Mouse (Mus musculus): Measurements from ENCODE around the gene Dph6. TPM values are rescaled to one million over a fixed set of nuclear protein-coding genes. Genes with fewer than 3 reads are reported as not detected.

Dph6 gene
- 6.5 and 9.0 TPM in 2 replicates for polyA plus RNA-seq (2012; ENCODE audit: insufficient read depth, insufficient read length, missing spikeins)

DNA sequence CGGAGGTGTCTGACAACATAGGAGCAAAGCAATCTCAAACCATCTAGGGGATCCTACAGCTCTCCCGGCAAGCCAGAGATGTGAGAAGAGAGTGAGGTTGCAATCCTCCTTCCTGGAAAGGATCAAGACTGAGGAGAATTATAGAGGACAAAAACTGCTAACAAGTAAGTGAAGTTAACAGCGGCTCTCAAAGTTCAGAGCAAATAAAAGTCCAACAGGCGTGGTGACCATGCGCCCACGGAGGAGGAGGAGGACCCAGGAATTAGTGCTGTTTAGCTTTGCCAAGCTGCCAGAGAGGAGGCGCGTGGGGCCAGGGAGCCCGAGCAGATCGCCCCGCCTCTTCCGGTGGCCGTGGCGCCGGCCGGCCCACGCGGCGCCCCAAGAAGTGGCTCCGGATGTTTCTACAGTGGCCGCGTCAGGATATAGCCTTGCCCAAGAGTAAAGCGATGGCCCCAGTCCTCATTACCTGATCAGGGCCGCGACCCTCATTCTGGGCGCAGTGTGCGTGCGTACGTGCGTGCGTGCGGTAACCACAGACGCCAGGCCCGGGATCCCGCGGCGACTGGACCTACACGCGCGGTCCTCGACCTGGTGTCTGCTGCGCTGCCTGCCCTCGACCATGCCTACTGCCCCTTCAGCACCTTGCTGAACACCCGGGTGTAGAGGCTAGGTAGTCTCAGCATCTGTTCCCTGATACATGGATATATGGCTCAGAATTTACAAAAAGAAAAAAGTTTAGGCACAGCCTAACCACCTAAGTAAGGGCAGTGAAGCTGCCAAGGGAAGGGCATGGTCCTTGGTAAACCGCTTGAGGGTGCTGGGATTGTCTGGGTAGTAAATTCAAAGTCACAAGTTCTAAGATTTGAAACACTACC, at the start of gene Dph6:
Gene Dph6, minus strand, starts transcription at position 600 of the 875 bp plus-strand sequence.
- peak within 1 kb of the TSS; percentile 99 for H3K4me3 ChIP-seq (ENCODE audit: insufficient read depth, low read length)
- peaks cover 4% of the 10 kb centered on the region; the same call in 1 of the 2 replicates for H3K4me1 ChIP-seq (ENCODE audit: control insufficient read depth, insufficient read depth, low read length)
- peak within 1 kb of the TSS; percentile 88 for H3K27ac ChIP-seq (ENCODE audit: insufficient read depth, low read depth, low read length)
- no peak for TF ChIP-seq POLR2A (IDR thresholded peaks at IDR 0.05; ENCODE audit: borderline replicate concordance, low read depth, low read length)
- TF ChIP-seq CTCF (IDR thresholded peaks at IDR 0.05; ENCODE audit: low read depth, low read length): no peak

DNA sequence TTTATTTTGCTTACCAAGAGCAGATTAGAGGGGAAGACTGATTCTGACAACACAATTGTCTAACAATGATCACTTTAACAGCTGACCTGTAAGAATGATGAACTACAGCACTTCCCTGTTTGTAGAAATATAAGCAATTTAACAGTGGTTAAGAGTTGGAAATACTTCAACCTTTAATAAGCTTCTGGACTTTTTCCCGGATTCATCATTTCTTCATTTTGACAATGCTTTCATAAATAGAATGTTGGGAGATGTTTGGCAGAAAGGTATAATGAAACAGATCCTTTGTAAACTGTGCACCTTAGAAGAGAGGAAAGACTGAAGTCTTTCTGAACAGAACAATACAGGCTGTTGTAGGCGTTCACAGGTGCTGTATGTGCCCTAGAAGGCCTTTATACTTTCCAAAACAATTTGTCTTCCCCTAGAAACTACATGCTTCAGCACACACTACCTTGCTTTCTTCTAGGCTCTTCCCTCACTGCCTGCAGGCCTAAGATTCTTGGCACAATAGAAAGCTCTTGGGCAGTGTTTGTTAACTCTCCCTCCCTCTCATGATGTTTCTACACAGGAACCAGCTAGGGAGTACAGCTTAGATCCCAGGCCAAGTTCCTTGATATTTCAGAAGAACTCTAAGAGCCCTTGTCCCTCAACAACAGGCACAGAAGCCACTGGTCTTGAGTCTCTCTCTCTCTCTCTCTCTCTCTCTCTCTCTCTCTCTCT, 46.4 kb upstream of the Dph6 start:
- Histone ChIP-seq H3K4me3 (ENCODE audit: insufficient read depth, low read length) (no peak overlapping the region), H3K27ac (ENCODE audit: insufficient read depth, low read depth, low read length) (no peak overlapping the region), H3K4me1 (ENCODE audit: control insufficient read depth, insufficient read depth, low read length) (no peaks in the 10 kb centered on the region)
- no peak for TF ChIP-seq CTCF (IDR thresholded peaks at IDR 0.05; ENCODE audit: low read depth, low read length)
- TF ChIP-seq POLR2A (IDR thresholded peaks at IDR 0.05; ENCODE audit: borderline replicate concordance, low read depth, low read length): no peak

DNA sequence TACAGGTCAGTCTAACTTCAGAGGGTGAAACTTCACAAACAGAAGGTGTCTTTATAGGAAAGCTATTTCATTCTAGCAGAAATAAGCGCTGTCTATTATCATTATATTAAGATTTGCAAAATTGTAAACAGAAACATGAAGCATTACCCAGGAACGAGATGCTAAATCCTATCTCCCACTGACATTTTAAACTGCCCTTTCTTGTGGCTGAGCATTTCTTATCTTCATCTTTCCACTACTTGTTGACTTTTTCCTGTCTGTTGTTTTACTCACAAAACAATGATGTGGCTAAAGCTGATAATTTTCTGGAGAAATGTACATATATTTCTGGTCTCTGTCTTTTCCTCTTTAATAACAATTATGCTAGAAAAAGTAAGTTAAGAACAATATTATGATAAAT, 36.8 kb upstream of the Dph6 start:
- Histone ChIP-seq H3K27ac (ENCODE audit: insufficient read depth, low read depth, low read length) (no peak overlapping the region), H3K4me3 (ENCODE audit: insufficient read depth, low read length) (no peak overlapping the region), H3K4me1 (ENCODE audit: control insufficient read depth, insufficient read depth, low read length) (no peaks in the 10 kb centered on the region)
- no peak for TF ChIP-seq POLR2A (IDR thresholded peaks at IDR 0.05; ENCODE audit: borderline replicate concordance, low read depth, low read length)
- no peak for TF ChIP-seq CTCF (IDR thresholded peaks at IDR 0.05; ENCODE audit: low read depth, low read length)

GRCm38 (mm10) chr2:114687483-114687882, 32.7 kb upstream of the Dph6 start:
- Histone ChIP-seq H3K4me3 (ENCODE audit: insufficient read depth, low read length) (no peak overlapping the region), H3K4me1 (ENCODE audit: control insufficient read depth, insufficient read depth, low read length) (no peaks in the 10 kb centered on the region), H3K27ac (ENCODE audit: insufficient read depth, low read depth, low read length) (no peak overlapping the region)
- TF ChIP-seq POLR2A (IDR thresholded peaks at IDR 0.05; ENCODE audit: borderline replicate concordance, low read depth, low read length) (no peak), CTCF (IDR thresholded peaks at IDR 0.05; ENCODE audit: low read depth, low read length) (no peak)

DNA sequence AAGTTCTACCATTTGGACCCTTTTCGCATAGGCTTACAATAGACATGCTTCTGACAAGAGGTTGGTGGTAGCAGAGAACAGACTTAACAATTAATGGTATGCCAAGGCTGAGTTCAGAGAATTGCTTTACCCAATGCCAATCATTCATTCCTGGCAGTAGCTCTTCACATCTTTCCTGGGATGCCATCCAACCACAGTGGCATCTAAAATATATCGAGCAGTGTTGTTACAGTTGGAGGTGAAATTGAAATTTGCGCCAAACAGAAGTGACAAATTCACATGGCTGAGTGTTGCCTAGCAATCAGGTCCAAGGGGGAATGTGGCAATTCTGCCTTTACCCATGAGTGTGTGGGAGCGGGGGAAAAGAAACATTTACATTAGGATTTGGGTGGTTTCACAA, 32.3 kb upstream of the Dph6 start:
- Histone ChIP-seq H3K4me3 (ENCODE audit: insufficient read depth, low read length) (no peak overlapping the region), H3K27ac (ENCODE audit: insufficient read depth, low read depth, low read length) (no peak overlapping the region), H3K4me1 (ENCODE audit: control insufficient read depth, insufficient read depth, low read length) (no peaks in the 10 kb centered on the region)
- TF ChIP-seq CTCF (IDR thresholded peaks at IDR 0.05; ENCODE audit: low read depth, low read length): no peak
- TF ChIP-seq POLR2A (IDR thresholded peaks at IDR 0.05; ENCODE audit: borderline replicate concordance, low read depth, low read length): no peak

GRCm38 (mm10) chr2:114673831-114674230, 19.1 kb upstream of the Dph6 start:
- no peak overlapping the region for H3K27ac ChIP-seq (ENCODE audit: insufficient read depth, low read depth, low read length)
- H3K4me3 ChIP-seq (ENCODE audit: insufficient read depth, low read length): no peak overlapping the region
- no peaks in the 10 kb centered on the region for H3K4me1 ChIP-seq (ENCODE audit: control insufficient read depth, insufficient read depth, low read length)
- TF ChIP-seq POLR2A (IDR thresholded peaks at IDR 0.05; ENCODE audit: borderline replicate concordance, low read depth, low read length) (no peak), CTCF (IDR thresholded peaks at IDR 0.05; ENCODE audit: low read depth, low read length) (no peak)

DNA sequence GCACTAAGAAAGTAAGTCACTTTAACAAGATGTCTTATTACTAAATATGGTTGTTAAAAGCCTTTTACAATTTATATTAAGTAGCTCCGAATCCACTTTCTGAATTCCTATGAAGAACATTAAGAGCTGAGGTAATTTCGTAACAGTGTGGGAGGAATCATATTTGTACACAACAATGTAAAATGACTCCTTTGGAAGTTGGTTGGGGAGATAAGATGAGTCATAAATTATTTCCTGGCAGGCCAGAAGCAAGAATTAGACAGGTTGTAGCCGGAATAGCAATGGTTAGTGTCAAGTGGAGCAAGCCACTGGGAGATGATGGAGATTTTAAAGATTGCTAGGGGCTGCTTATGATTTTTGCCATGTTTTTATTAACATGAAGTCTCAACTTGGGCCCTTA, 16.2 kb upstream of the Dph6 start:
- Histone ChIP-seq H3K4me3 (ENCODE audit: insufficient read depth, low read length) (no peak overlapping the region), H3K27ac (ENCODE audit: insufficient read depth, low read depth, low read length) (no peak overlapping the region), H3K4me1 (ENCODE audit: control insufficient read depth, insufficient read depth, low read length) (no peaks in the 10 kb centered on the region)
- TF ChIP-seq CTCF (IDR thresholded peaks at IDR 0.05; ENCODE audit: low read depth, low read length) (no peak), POLR2A (IDR thresholded peaks at IDR 0.05; ENCODE audit: borderline replicate concordance, low read depth, low read length) (no peak)

- Histone ChIP-seq H3K4me1 (ENCODE audit: control insufficient read depth, insufficient read depth, low read length) (peaks cover 2% of the 10 kb centered on the region; the same call in 1 of the 2 replicates), H3K27ac (ENCODE audit: insufficient read depth, low read depth, low read length) (no peak overlapping the region), H3K4me3 (ENCODE audit: insufficient read depth, low read length) (no peak overlapping the region)
- TF ChIP-seq CTCF (IDR thresholded peaks at IDR 0.05; ENCODE audit: low read depth, low read length): no peak
- no peak for TF ChIP-seq POLR2A (IDR thresholded peaks at IDR 0.05; ENCODE audit: borderline replicate concordance, low read depth, low read length)
Observed at GRCm38 (mm10) chr2:114658954-114659353, 4.2 kb upstream of the Dph6 start.

GRCm38 (mm10) chr2:114646240-114646639, 8.5 kb downstream of the Dph6 start:
- TF ChIP-seq CTCF (IDR thresholded peaks at IDR 0.05; ENCODE audit: low read depth, low read length): no peak
- no peak for TF ChIP-seq POLR2A (IDR thresholded peaks at IDR 0.05; ENCODE audit: borderline replicate concordance, low read depth, low read length)
- Histone ChIP-seq H3K27ac (ENCODE audit: insufficient read depth, low read depth, low read length) (no peak overlapping the region), H3K4me1 (ENCODE audit: control insufficient read depth, insufficient read depth, low read length) (no peaks in the 10 kb centered on the region), H3K4me3 (ENCODE audit: insufficient read depth, low read length) (no peak overlapping the region)

GRCm38 (mm10) chr2:114643832-114644231, 10.9 kb downstream of the Dph6 start:
- H3K4me3 ChIP-seq (ENCODE audit: insufficient read depth, low read length): no peak overlapping the region
- TF ChIP-seq POLR2A (IDR thresholded peaks at IDR 0.05; ENCODE audit: borderline replicate concordance, low read depth, low read length) (no peak), CTCF (IDR thresholded peaks at IDR 0.05; ENCODE audit: low read depth, low read length) (no peak)
- H3K4me1 ChIP-seq (ENCODE audit: control insufficient read depth, insufficient read depth, low read length): no peaks in the 10 kb centered on the region
- no peak overlapping the region for H3K27ac ChIP-seq (ENCODE audit: insufficient read depth, low read depth, low read length)

All from bone marrow macrophage, adult 2 months (primary cell).